In genomic region chr13:60491948-60492464, GRCm38 (mm10) we compare ENCODE assay signal across 21 mouse cellular contexts.
"Had no signal": no experiment of that assay in that cellular context is flagged by ENCODE, and none has a peak within 500 bp of the region (broad histone marks: within the 10 kb centered on the region; RNA-seq: fewer than 3 reads in every experiment).

No protein-coding gene starts in this region.

- H3K4me2 ChIP-seq: intestine, embryonic 15.5 days; kidney, embryonic 15.5 days; liver, embryonic 13.5 days; midbrain, embryonic 13.5 days; stomach, embryonic 15.5 days had no signal

- H3K27ac ChIP-seq: intestine, embryonic 15.5 days; kidney, embryonic 15.5 days; left cerebral cortex, adult 2 months; liver, embryonic 13.5 days; midbrain, embryonic 10.5 days; midbrain, embryonic 13.5 days; stomach, embryonic 15.5 days had no signal

- ATAC-seq: intestine, embryonic 15.5 days; midbrain, embryonic 13.5 days had no signal

- DNase-seq: kidney, adult 11 months; kidney, adult 8-10 months; kidney, postnatal 10 days; kidney, postnatal 36 days; layer of hippocampus, postnatal 36 days; liver, embryonic 13.5 days; lung, adult 2 months; lung, postnatal 14 days; lung, postnatal 4 days; right cerebral cortex, postnatal 25 days; spleen, adult 18-20 months; thymus, adult 2 months; thymus, postnatal 14 days; thymus, postnatal 4 days had no signal

- H3K4me3 ChIP-seq: intestine, embryonic 15.5 days; kidney, embryonic 15.5 days; left cerebral cortex, adult 2 months; liver, embryonic 13.5 days; megakaryocyte, embryonic 14.5 days; midbrain, embryonic 10.5 days; midbrain, embryonic 13.5 days; stomach, embryonic 15.5 days had no signal

- H3K9ac ChIP-seq: intestine, embryonic 15.5 days; kidney, embryonic 15.5 days; liver, embryonic 13.5 days; midbrain, embryonic 13.5 days; stomach, embryonic 15.5 days had no signal

- H3K4me1 ChIP-seq: intestine, embryonic 15.5 days; megakaryocyte, embryonic 14.5 days had no signal

- H3K9me3 ChIP-seq: intestine, embryonic 15.5 days; kidney, embryonic 15.5 days; midbrain, embryonic 13.5 days; stomach, embryonic 15.5 days had no signal

- H3K36me3 ChIP-seq: intestine, embryonic 15.5 days; kidney, embryonic 15.5 days; liver, embryonic 13.5 days; midbrain, embryonic 10.5 days; midbrain, embryonic 13.5 days; stomach, embryonic 15.5 days had no signal

- H3K27me3 ChIP-seq: intestine, embryonic 15.5 days; kidney, embryonic 15.5 days; liver, embryonic 13.5 days; midbrain, embryonic 13.5 days; stomach, embryonic 15.5 days had no signal
